Mouse (Mus musculus) mouse embryonic stem cell (cell line): ENCODE data around the gene Skida1.

Source experiments
- in situ Hi-C, 2 experiments: fragments of 300-500 bp; cut with MboI; formaldehyde crosslinking; loops; 1 replicate in 1 of 2; 3 replicates in 1 of 2; pipeline ENCODE4 v1.14.3; 2019 to 2020; ENCODE audit warnings: low sequenced_read_pairs in 2 of 2, low pct_unique_long_range_greater_than_20kb in 1 of 2, mixed read lengths in 1 of 2; ENCODE audit not compliant: unreplicated experiment in 1 of 2

Gene Skida1

GRCm38 (mm10) chr2:18028140-18029021, 20.5 kb downstream of the Skida1 start:
- in situ Hi-C loops: loop anchor here in 1 of 2 experiments (5.0 kb wide), 1 partner anchor 56 kb away; no protein-coding TSS in a partner anchor

GRCm38 (mm10) chr2:18027448-18028139, 21.3 kb downstream of the Skida1 start:
- in situ Hi-C loops: loop anchor here in 1 of 2 experiments (5.0 kb wide), 1 partner anchor 55 kb away; no protein-coding TSS in a partner anchor

- in situ Hi-C loops: loop anchor here in 1 of 2 experiments (5.0 kb wide), 1 partner anchor 54 kb away; no protein-coding TSS in a partner anchor
Observed at GRCm38 (mm10) chr2:18026116-18026947, 22.5 kb downstream of the Skida1 start.

- in situ Hi-C loops: loop anchor here in 1 of 2 experiments (5.0 kb wide), 1 partner anchor 53 kb away; no protein-coding TSS in a partner anchor
Observed at GRCm38 (mm10) chr2:18025781-18026115, 23.1 kb downstream of the Skida1 start.

- in situ Hi-C loops: loop anchor here in 1 of 2 experiments (5.0 kb wide), 1 partner anchor 53 kb away; no protein-coding TSS in a partner anchor
Observed at GRCm38 (mm10) chr2:18025116-18025515, 23.7 kb downstream of the Skida1 start.

- in situ Hi-C loops: no loop called here
Observed at GRCm38 (mm10) chr2:18022886-18023285, 26.0 kb downstream of the Skida1 start.

GRCm38 (mm10) chr2:18019122-18019521, 29.7 kb downstream of the Skida1 start:
- in situ Hi-C loops: no loop called here

GRCm38 (mm10) chr2:18017321-18017720, 31.5 kb downstream of the Skida1 start:
- in situ Hi-C loops: no loop called here

GRCm38 (mm10) chr2:18016639-18017038, 32.2 kb downstream of the Skida1 start:
- in situ Hi-C loops: no loop called here

GRCm38 (mm10) chr2:18015581-18015980, 33.3 kb downstream of the Skida1 start:
- in situ Hi-C loops: no loop called here

- in situ Hi-C loops: no loop called here
Observed at GRCm38 (mm10) chr2:18012866-18013265, 36.0 kb downstream of the Skida1 start.

GRCm38 (mm10) chr2:18011226-18011625, 37.6 kb downstream of the Skida1 start:
- in situ Hi-C loops: no loop called here

- in situ Hi-C loops: no loop called here
Observed at GRCm38 (mm10) chr2:18005137-18005536, 43.7 kb downstream of the Skida1 start.

- in situ Hi-C loops: no loop called here
Observed at GRCm38 (mm10) chr2:18004286-18004685, 44.6 kb downstream of the Skida1 start.

GRCm38 (mm10) chr2:18002306-18002705, 46.5 kb downstream of the Skida1 start:
- in situ Hi-C loops: no loop called here

GRCm38 (mm10) chr2:17996858-17997257, 52.0 kb downstream of the Skida1 start, which contains the start of gene H2al2a:
H2al2a (minus strand) TSS chr2:17996958.
- in situ Hi-C loops: no loop called here
